Mouse (Mus musculus) embryo, embryonic 11.5 days (tissue): ENCODE data around the gene Ehd4.
A peak's percentile ranks its signal among the peaks of the same experiment; 100 is the strongest.

Experiments
- DNase-seq: peaks from one replicate; pipeline ENCODE4 v3.0.0-alpha.2; 2012; ENCODE audit warnings: low read depth, low spot score

Gene Ehd4

DNA sequence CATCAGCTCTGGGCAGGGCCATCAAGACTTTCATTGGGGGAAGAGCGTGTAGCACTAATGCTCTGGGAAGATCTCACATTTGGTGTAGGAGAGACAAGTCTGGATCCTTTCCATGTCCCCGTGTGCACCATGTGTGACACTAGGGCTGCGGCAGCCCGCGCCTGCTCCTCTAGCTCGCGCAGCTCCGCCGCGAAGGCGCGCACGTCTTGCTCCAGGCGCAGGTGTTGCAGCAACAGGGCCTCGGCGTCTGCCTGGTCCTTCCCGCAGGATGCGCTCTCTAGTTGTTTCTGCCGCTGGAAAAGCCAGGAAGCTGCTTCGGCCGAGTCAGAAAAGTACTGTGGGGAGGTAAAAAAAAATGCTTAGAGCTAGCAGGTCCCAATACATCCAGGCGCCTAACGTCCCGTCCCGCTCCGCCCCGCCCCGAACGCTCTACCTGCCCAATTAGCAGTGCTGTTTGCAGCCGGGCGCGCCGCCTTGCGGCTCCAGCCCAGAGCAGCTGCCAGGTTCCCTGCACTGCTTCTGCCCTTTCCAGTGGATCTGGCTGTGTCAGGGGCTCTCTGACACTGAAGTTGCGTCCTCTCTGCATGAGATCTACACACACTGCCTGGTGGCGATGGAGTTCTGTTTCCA lies 78.2 kb downstream of the Ehd4 start:
- peak; percentile 17 for DNase-seq

GRCm38 (mm10) chr2:120074096-120074495 lies 80.3 kb downstream of the Ehd4 start:
- no peak for DNase-seq

DNA sequence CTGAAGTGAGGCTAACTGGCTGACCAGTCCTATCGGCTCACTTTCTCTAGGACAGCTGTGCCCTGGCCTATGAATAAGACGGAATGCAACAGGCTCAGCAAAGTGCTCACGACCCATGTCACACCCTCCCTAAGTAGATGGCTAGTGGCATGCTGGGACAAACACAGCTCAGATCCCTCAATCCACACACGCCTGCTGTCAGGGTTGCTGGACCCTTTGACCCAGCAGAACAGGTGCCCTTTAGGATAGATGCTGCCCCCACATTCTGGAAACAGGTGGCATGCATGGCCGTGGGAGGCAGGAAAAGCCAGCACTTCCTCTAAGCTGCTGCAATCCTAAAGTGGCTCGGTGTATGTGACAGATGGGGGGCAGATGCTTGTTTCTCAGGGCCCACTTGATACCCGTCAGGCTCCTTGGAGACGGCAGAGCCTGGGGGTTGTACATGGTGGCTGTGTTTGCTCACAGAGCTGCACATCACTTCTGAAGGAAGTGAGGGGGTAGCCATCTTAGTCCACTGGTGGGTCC lies 84.9 kb downstream of the Ehd4 start:
- DNase-seq = no peak

- DNase-seq = no peak
Measured at GRCm38 (mm10) chr2:120068555-120069465, 85.6 kb downstream of the Ehd4 start.

DNA sequence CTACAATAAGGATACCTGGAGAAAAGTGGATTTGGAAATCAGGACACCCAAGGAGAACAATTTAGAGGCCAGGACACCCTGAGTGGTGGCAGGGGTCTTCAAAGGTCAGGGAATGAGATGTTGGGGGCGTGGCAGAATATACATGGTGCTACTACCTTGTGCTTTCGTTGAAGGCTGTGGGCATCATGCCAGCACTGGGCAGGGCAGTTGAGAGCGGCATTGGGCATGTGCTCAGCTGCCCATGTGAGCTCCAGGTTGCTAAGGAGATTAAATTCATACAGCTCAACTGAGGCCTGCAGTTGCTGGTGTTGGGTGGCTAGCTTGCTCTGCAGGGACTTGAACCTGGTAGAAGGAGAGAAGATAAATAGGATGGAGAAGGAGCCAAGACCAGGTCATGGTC lies 88.2 kb downstream of the Ehd4 start:
- no peak for DNase-seq

DNA sequence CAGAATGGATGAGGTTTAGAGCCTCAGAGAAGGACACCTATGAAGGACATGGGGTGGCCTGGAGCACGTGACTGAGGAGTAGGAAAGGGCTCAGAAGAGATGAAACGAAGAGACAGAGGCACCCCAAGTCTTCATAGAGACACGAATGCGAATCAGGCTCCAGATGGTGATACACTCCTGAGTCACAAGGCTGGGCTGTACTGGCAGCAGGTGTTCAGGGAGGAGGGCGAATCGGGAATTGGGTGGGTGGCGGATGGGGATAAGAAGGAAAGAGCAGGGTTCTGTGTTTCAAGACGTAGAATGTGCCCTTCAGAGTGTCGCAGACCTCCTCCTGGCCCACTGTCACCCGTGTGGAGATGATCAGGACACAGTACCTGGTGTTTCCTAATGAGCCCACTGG lies 89.2 kb downstream of the Ehd4 start:
- DNase-seq = no peak

DNA sequence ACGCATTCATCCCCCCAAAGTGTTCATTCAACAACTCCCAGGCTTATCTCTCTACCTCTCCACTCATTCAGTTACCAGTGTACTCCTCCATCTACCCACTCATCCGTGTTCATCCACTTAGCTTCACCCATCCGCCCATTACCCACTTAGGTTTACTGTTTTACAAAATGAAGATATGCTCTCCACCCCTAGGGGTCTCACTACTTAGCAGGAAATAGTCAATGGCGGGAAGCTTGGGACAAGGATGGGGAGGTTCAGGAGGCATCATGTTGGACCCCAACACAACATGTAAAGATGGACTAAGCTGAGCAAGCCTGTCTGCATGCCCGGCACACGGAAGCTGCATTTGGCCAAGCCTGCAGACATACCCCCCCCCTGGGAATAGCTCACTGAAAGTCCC lies 89.8 kb downstream of the Ehd4 start:
- no peak for DNase-seq

- DNase-seq = no peak
Measured at GRCm38 (mm10) chr2:120062248-120062647, 92.2 kb downstream of the Ehd4 start.

- DNase-seq = no peak
Measured at GRCm38 (mm10) chr2:120060651-120061050, 93.8 kb downstream of the Ehd4 start.

GRCm38 (mm10) chr2:120060190-120060589 lies 94.2 kb downstream of the Ehd4 start:
- DNase-seq = no peak

DNA sequence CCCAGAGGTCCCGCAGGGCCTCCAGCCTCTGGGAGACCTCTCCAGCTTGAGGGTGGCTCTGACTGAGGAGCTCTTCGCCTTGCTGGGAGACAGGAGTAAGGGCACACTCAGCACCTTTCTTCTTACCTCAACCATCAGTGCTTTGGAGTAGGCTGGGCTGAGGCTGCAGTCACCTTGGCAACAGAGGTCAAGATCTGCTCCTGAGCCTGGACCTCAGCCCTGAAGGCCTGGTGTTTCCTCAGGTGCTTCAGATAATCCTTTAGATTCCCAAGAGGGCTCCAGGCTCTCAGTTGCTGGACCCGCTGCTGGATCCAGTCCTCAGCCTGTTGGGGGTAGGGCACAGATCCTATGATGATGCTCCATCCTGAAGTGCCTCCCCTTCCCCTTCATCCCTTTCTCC lies 94.9 kb downstream of the Ehd4 start:
- no peak for DNase-seq

DNA sequence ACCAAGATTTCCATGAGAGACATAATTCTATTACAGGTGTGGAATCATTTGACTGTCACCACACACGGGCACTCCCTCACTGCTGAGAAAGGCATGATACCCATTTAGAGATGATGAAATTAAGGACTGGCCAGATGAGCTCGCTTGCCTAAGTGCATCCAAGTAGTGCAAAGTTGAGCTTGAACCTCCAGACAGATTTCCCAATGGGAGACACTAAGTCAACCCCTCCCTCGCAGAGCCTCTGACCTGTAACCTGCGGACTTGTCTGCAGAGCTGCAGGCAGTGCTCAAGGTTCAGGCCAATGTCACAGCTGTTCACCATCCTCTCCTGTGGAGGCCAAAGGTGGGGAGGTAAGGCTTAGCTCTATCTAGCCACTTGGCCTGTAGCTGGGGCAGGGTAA lies 95.6 kb downstream of the Ehd4 start:
- no peak for DNase-seq

GRCm38 (mm10) chr2:120055923-120056322 lies 98.5 kb downstream of the Ehd4 start:
- no peak for DNase-seq

GRCm38 (mm10) chr2:120054771-120055552 lies 99.4 kb downstream of the Ehd4 start:
- no peak for DNase-seq

DNA sequence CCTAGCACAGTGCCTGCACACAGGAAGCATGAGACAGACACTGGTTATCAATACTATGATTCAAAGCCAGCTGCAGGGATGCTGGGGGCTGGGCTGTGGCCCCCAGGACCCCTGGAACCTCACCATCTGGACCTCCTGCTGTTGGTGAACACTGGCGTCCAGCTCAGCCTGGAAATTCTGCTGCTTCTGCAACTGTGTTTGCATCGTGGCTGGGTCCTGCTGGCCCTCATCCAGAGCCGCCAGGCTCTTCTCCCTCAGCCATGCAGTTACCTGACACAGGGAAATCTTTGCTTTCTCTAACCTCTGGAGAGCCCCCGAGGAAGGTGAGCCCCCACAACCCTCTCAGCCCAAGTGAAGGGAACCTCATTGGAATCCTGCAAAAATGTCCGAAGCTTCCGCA lies 103.0 kb downstream of the Ehd4 start:
- DNase-seq = no peak

DNA sequence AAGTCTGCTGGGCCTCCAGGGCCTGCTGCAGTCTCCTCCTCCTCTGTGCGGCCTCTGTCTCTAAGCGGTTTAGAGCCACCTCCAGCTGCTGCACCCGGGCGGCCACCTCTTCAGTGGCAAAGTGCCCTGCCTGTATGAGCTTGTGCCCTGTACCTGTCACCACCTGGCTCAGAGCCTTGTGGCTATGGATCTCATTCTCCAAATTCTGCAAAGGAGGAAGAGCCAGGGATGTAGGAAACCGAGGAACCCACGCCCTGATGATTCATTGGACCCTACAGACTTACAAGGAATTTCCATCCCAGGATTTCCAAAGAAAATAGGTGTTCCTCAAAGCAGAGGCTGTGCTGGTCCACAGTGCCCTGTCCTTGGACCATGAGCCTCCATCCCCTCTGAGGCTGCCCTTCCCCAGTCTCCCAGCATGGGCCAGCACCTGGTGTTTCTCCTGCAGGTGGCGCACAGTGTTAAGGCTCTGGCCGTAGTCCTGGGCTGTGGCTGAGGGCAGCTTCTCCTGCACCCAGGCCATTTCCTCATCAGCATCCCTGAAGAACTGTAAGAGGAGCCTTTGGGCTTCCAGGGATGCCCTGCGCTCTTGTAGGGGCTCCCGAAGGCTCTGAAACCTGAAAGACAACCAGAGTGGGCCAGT lies 104.7 kb downstream of the Ehd4 start:
- no peak for DNase-seq

DNA sequence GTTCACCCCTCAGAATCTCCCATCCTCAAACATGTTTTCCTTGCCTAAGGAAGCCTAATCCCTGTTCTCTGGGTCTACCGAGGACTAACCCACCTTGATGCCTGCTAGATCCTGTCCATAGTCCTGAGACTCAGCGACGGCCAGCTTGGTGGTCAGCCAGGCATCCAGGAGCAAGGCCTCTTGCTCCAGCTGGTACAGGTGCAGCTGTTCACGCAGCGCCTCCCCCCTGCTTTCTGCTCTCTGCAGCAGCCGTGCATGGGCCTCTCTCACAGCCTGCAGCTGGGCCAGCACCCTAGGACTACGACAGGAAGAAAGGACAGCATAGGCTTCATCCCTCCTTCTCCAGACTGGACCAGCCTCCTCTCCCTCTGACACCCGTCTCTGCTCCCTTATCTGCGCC lies 106.2 kb downstream of the Ehd4 start:
- no peak for DNase-seq

- no peak for DNase-seq
Measured at GRCm38 (mm10) chr2:120046486-120047310, 107.7 kb downstream of the Ehd4 start.

DNA sequence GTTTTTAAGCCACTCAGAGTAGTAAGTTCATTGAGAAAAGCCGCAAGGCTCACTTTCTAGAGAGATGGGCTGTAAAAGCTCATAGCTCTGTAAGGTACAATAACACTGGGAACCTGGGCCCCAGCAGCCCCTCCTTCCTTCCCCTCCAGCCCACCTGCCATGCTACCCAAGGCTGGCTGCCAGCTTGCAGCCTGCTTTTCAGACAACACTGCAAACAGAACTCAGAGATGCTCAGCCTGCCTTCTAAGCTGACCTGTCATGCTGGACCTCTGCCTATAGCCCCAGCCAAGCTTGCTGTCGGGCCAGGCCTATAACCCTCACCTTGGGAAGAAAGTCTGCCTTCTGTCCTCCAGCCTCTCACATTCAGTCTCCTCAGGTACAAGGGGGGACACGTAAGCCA lies 109.7 kb downstream of the Ehd4 start:
- DNase-seq = no peak

DNA sequence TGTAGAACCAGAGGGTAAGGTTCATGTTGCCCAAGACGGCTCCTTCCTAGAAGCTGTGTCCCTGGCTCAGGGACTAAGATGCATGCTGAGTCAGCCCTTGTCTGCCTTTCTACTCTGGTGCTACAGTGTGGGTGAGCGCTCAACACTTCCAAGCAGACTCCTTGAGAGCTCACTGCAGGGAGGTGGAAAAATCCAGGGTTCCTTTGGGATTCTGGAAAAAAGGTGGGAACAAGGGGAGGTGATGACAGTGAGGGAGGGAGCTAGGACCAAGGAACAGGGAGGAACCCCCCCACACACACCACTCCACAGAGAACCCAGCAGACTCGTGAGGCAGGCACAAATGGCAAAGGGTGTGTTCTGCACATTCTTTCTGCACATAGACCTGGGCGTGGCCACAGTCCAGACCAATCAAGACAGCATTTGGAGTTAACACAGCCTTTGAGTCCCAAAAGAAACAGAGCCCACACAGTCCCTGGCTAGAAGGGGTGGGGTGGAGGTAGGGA lies 110.3 kb downstream of the Ehd4 start:
- no peak for DNase-seq

DNA sequence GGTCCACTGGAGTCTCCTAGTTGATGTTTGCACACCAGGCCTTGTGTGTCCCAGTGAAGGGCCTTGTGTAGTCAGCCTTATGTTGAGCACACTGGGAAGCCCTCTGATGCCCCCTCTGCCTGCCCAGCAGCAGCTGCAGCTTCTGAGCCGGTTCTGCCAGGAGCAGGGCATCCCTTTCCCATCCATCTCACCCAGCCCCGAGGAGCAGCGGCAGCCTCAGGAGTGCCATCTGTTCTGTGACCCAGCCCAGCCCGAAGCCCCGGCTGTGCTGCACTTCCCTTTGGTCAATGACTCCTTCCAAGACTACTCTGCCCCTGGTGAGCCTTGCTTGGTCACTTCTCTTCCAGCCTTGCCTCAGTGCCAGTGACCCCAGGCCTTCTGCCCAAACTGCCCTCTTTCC lies 113.4 kb downstream of the Ehd4 start:
- no peak for DNase-seq
